Mouse (Mus musculus): ENCODE data around the gene Cela3a.

- TF ChIP-seq CTCF (IDR thresholded peaks at IDR 0.05; ENCODE audit: control insufficient read depth, insufficient read depth, low read length), result no peak
- no peak for TF ChIP-seq POLR2A (IDR thresholded peaks at IDR 0.05; ENCODE audit: borderline replicate concordance, control insufficient read depth, low read depth, low read length)
Observed at GRCm38 (mm10) chr4:137387482-137388058, 22.0 kb downstream of the Cela3a start.

Data from bone marrow, adult 2 months (tissue).